Mouse (Mus musculus): ENCODE measurements around the gene Sytl1.
A peak's percentile ranks its signal among the peaks of the same experiment; 100 is the strongest.

Sytl1 gene

GRCm38 (mm10) chr4:133278482-133278881, 15.6 kb upstream of the Sytl1 start:
- DNase-seq (ENCODE audit: low read depth, low spot score) = no peak

DNA sequence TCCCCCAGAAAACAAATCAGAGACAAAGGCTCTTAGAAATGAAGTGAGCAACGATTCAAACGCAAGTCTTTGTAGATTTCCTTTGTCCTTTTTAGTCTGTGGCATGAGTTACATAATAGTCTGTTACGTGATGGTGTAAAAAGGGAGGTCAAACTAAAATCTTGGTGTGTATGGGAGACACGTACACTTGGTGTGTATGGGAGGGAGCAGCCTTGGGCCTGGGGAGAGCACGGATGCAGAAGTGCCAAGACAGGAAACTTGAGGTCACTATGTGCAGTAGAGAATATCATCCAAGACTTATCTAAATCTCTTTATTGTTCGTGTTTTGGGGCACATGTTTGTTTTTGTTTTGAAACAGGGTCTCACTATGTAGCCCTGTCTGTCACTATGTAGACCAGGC, 15.2 kb upstream of the Sytl1 start:
- DNase-seq (ENCODE audit: low read depth, low spot score) = no peak

- DNase-seq (ENCODE audit: low read depth, low spot score) = peak; percentile 98
Measured at GRCm38 (mm10) chr4:133277104-133278026, 14.5 kb upstream of the Sytl1 start, which contains the start of gene Tmem222. TSS of gene Tmem222 (minus strand) at chr4:133277792.

DNA sequence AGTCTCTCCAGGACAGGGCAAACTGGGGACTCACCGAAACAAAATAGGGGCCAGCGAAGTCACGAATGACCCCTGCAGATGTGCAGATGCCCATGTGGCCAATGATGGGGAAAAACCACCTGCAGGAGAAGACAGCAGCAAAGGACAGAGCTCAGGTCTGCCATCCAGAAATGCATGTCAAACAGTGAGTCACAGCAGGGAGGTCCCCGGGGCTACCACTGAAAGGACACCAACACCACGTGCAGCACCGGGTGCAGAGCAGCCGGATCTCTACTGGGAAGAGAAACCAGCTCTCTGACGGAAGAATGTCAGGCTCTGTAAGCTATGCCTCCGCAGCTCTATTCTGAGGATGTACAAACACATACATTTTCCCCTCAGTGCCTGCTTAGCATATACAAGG, 8.0 kb upstream of the Sytl1 start:
- DNase-seq (ENCODE audit: low read depth, low spot score) = peak; percentile 83

DNA sequence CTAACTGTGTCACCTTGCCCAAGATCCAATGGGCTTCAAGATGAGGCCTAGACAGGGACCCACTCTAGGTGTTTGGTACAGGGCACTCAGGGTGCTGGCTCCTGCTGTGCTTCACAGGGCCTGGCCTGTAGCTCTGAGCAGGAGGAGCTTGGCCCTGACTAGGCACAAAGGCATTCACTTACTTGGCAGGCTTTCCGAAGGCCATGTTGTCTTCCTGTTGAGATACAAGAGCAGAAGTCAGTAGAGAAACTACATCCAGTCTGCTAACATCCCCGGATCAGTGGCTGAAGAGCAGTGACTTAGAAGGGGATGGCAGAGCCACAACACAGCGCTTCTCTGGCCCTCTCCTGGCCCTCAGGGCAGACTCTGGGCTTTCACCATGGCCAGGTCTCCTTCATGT, 6.7 kb upstream of the Sytl1 start:
- DNase-seq (ENCODE audit: low read depth, low spot score) = no peak

DNA sequence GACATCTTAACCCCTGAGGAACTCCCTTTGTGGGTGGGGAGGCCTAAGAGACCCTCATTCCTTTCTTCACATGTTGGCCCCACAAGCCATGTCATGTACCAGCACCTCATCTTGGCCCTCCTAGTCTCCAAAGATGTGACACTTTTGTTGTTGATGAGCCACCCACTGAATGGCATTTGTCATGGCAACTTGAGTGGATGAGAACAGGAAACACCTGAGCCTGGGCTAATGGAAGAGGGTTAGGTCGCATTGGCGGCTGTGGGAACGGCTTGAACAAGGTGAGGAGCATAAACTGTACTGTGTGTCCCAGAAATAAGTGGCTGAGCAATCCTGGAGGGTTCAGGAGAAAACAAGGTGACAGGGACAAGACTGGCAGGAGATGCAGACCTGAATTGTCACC, 6.0 kb upstream of the Sytl1 start:
- DNase-seq (ENCODE audit: low read depth, low spot score) = no peak

- DNase-seq (ENCODE audit: low read depth, low spot score) = no peak
Measured at GRCm38 (mm10) chr4:133266248-133266880, 3.5 kb upstream of the Sytl1 start.

DNA sequence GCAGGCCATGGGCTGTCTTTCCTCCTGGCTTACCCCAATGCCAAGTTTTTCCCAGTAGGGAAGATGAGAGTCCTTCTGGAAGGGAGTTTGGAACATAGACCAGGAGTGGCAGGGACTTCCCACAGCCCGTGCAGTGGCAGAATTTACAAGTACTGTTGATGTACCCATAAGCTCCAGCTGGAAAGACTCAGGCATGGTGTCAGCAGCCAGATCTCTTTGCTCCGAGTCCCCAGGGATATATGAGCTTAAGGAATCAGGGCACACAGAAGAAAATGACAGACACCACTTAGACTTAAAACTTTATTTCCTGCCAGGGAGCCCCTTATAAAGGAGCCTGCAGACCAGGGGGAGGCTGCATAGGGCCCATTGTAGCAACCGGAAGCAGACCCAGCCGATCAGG, 2.8 kb upstream of the Sytl1 start:
- DNase-seq (ENCODE audit: low read depth, low spot score) = no peak

- no peak for DNase-seq (ENCODE audit: low read depth, low spot score)
Measured at GRCm38 (mm10) chr4:133265297-133265696, 2.4 kb upstream of the Sytl1 start.

GRCm38 (mm10) chr4:133264559-133264958, 1.6 kb upstream of the Sytl1 start:
- DNase-seq (ENCODE audit: low read depth, low spot score) = no peak

DNA sequence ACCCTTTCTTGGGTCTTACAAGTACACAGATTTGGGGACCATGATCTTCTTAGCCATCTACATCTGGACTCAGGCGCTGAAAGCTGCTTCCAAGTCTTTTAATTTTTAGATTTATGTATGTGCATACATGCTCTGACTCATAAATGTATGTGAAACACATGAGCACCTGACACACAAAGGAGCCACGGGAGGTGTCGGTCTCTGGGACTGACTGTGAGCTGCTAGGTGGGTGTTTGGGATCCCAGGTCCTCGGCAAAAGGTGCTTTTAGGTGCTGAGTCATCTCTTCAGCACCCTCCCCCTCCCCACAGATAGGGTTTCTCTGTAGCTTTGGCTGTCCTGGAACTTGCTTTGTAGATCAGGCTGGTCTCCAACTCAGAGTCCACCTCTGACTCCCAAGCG, 843 bp upstream of the Sytl1 start:
- no peak for DNase-seq (ENCODE audit: low read depth, low spot score)

- DNase-seq (ENCODE audit: low read depth, low spot score) = no peak
Measured at GRCm38 (mm10) chr4:133262375-133262765, 543 bp downstream of the Sytl1 start.

GRCm38 (mm10) chr4:133261641-133262374, 1.1 kb downstream of the Sytl1 start:
- DNase-seq (ENCODE audit: low read depth, low spot score) = no peak

DNA sequence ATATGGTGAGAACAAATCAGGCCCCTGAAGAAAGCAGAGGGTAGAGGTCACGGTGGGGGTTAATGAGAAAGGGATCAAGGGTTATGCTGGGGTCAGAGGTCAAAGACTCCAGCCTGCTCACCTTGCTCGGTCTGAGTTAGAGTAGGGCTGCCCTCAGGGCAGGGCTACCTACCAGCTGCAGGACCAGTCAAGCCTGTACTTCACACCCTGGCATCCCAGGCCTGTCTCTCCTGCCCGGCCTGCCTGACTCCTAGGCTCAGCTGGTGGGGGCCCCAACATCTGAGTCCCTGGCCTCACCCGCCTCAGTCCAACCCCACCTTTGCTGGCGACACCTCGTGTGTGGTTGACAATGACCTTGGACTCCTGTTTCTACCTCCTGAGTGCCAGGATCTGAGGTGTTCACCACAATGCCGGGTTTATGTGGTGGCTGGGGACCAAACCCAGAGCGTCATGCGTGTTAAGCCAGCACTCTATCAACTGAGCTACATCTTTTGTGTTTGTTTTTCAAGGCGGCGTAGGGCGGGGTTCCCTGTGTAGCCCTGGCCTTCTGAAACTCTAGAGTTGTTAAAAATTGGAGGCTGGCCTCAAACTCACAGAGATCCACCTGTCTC, 5.0 kb downstream of the Sytl1 start:
- DNase-seq (ENCODE audit: low read depth, low spot score) = no peak

DNA sequence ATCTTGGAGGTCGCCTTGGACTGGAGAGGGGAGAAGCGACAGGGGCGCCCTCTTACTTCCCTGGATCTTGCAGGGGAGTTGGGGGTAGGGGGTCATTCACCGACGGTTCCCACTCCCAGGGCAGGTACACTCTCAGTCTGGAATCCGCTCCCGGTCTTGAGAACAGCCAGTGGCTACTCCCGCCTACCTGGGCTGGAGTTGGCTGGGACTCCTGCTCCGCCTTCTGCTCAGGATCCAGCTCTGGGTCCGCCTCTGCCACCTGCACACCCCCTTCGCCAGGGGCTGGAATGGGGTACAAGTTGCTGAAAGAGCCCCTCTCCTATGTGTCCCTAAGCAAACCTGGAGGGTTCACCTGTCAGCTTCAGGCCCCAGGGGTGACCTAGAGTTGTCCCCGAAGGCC, 5.7 kb downstream of the Sytl1 start:
- no peak for DNase-seq (ENCODE audit: low read depth, low spot score)

GRCm38 (mm10) chr4:133256820-133257219, 6.1 kb downstream of the Sytl1 start:
- no peak for DNase-seq (ENCODE audit: low read depth, low spot score)

GRCm38 (mm10) chr4:133255392-133255791, 7.5 kb downstream of the Sytl1 start:
- no peak for DNase-seq (ENCODE audit: low read depth, low spot score)

GRCm38 (mm10) chr4:133253412-133253811, 9.5 kb downstream of the Sytl1 start:
- no peak for DNase-seq (ENCODE audit: low read depth, low spot score)

GRCm38 (mm10) chr4:133252089-133252488, 10.8 kb downstream of the Sytl1 start:
- no peak for DNase-seq (ENCODE audit: low read depth, low spot score)

DNA sequence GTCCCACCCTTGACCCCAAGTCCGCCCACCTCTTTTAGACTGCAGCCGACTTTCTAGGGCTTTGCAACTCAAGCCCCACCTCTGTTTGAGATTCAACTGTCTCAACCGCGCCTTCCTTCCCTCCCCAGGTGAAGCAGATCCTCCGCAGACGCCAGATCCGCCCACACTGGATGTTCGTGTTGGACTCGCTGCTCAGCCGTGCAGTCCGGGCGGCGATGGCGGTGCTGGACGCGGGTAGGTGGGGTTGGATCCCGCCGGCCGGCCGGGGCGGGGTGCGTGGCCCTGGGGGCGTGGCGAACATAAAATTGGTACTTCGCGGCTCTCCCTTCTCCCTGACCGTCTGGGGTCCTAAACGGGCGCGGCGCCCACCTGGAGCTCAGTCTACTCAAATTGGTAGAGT, 11.7 kb downstream of the Sytl1 start:
- DNase-seq (ENCODE audit: low read depth, low spot score) = no peak

DNA sequence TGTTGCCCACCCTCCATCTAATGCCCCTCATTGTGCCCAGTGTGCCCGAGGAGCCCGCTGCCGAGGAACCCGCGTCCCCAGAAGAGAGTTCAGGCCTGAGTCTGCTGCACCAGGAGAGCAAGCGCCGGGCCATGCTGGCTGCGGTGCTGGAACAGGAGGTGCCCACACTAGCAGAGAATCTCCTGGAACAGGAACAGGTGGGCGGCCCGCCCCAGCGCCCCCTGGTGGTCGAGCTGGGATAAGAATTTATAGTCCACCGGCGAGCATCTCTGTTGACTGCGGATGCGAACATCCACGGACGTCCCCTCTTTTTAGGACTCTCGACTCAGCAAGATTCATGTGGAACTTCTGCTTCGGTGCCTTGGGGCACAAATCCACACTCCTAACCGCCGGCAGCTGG, 12.3 kb downstream of the Sytl1 start:
- peak; percentile 66 for DNase-seq (ENCODE audit: low read depth, low spot score)
